ENCODE assay signal across 10 mouse cellular contexts in genomic region chr12:104678462-104678861, GRCm38 (mm10).
DNase-seq lines count a peak whose midpoint lies in the region; ATAC-seq lines count a peak whose summit lies in the region.
"Had no signal": no experiment of that assay in that cellular context is flagged by ENCODE, and none has a peak within 500 bp of the region (broad histone marks: within the 10 kb centered on the region; RNA-seq: fewer than 3 reads in every experiment).

No protein-coding gene starts in this region.

- H3K4me2 ChIP-seq in embryonic facial prominence, embryonic 13.5 days = peak overlapping the region; percentile 52
- H3K4me2 ChIP-seq in hindbrain, embryonic 13.5 days = peak overlapping the region; percentile 44
- peak overlapping the region; percentile 39 for H3K4me2 ChIP-seq in midbrain, embryonic 13.5 days (replicated peaks)

- H3K4me1 ChIP-seq in embryonic facial prominence, embryonic 10.5 days = peaks cover 61% of the 10 kb centered on the region
- peaks cover 18% of the 10 kb centered on the region for H3K4me1 ChIP-seq in embryonic facial prominence, embryonic 13.5 days
- H3K4me1 ChIP-seq in hindbrain, embryonic 13.5 days (replicated peaks) = peaks cover 20% of the 10 kb centered on the region
- H3K4me1 ChIP-seq in midbrain, embryonic 13.5 days (replicated peaks) = peaks cover 15% of the 10 kb centered on the region

- no peaks in the 10 kb centered on the region for H3K36me3 ChIP-seq in embryonic facial prominence, embryonic 10.5 days (replicated peaks)
- no peaks in the 10 kb centered on the region for H3K36me3 ChIP-seq in embryonic facial prominence, embryonic 13.5 days
- no peaks in the 10 kb centered on the region for H3K36me3 ChIP-seq in hindbrain, embryonic 13.5 days
- H3K36me3 ChIP-seq in midbrain, embryonic 13.5 days = no peaks in the 10 kb centered on the region

- H3K9ac ChIP-seq in embryonic facial prominence, embryonic 13.5 days = no peak overlapping the region
- 0 out of 2 replicates have a peak overlapping the region, but pooled peaks have one; percentile 29 for H3K9ac ChIP-seq in hindbrain, embryonic 13.5 days
- no peak overlapping the region for H3K9ac ChIP-seq in midbrain, embryonic 13.5 days (replicated peaks)

- peak; percentile 34 for DNase-seq in embryonic facial prominence, embryonic 10.5 days (ENCODE audit: low spot score)
- DNase-seq in right cerebral cortex, postnatal 4 days = no peak
- DNase-seq in retina, postnatal 1 day = no peak
- DNase-seq in adrenal gland, adult 2 months = no peak
- DNase-seq: cerebellum, postnatal 10 days; gastrocnemius, adult 2 months; lung, adult 18-20 months had no signal

- peak overlapping the region; percentile 31; the same call in 1 of the 2 replicates for H3K4me3 ChIP-seq in embryonic facial prominence, embryonic 10.5 days
- H3K4me3 ChIP-seq in embryonic facial prominence, embryonic 13.5 days = no peak overlapping the region
- no peak overlapping the region for H3K4me3 ChIP-seq in hindbrain, embryonic 13.5 days
- H3K4me3 ChIP-seq in midbrain, embryonic 13.5 days (replicated peaks) = no peak overlapping the region
- H3K4me3 ChIP-seq: gastrocnemius, adult 2 months had no signal

- 0 out of 2 replicates have a peak, but pooled peaks cover 3% of the 10 kb centered on the region for H3K27me3 ChIP-seq in embryonic facial prominence, embryonic 10.5 days (replicated peaks; ENCODE audit: low read depth, poor library complexity, severe bottlenecking)
- H3K27me3 ChIP-seq in embryonic facial prominence, embryonic 13.5 days = no peaks in the 10 kb centered on the region; the same call in 1 of the 2 replicates
- H3K27me3 ChIP-seq in hindbrain, embryonic 13.5 days = no peaks in the 10 kb centered on the region; the same call in 1 of the 2 replicates
- H3K27me3 ChIP-seq in midbrain, embryonic 13.5 days = 0 out of 2 replicates have a peak, but pooled peaks cover 3% of the 10 kb centered on the region

- no peak for ATAC-seq in embryonic facial prominence, embryonic 13.5 days (ENCODE audit: insufficient number of reproducible peaks, insufficient read depth, low FRiP score, low TSS enrichment, low read depth)
- no peak for ATAC-seq in hindbrain, embryonic 13.5 days (ENCODE audit: low FRiP score)
- 0 out of 2 replicates have a peak, but pooled peaks have one; percentile 7 for ATAC-seq in midbrain, embryonic 13.5 days

- peak overlapping the region; percentile 74 for H3K27ac ChIP-seq in embryonic facial prominence, embryonic 10.5 days (replicated peaks)
- H3K27ac ChIP-seq in embryonic facial prominence, embryonic 13.5 days = no peak overlapping the region
- 0 out of 2 replicates have a peak overlapping the region, but pooled peaks have one; percentile 52 for H3K27ac ChIP-seq in hindbrain, embryonic 13.5 days
- H3K27ac ChIP-seq in midbrain, embryonic 13.5 days = peak overlapping the region; percentile 45
- H3K27ac ChIP-seq: gastrocnemius, adult 2 months had no signal

- H3K9me3 ChIP-seq in embryonic facial prominence, embryonic 10.5 days = peaks cover 7% of the 10 kb centered on the region; the same call in 1 of the 2 replicates
- no peaks in the 10 kb centered on the region for H3K9me3 ChIP-seq in embryonic facial prominence, embryonic 13.5 days
- H3K9me3 ChIP-seq in hindbrain, embryonic 13.5 days = peaks cover 7% of the 10 kb centered on the region
- H3K9me3 ChIP-seq in midbrain, embryonic 13.5 days = no peaks in the 10 kb centered on the region

- WGBS in embryonic facial prominence, embryonic 10.5 days = 60% methylated on average over 12 of the region's 14 CpGs
- whole genome bisulfite sequencing in embryonic facial prominence, embryonic 13.5 days = 32% methylated on average over 13 of the region's 14 CpGs
- WGBS in hindbrain, embryonic 13.5 days = 36% methylated on average over 12 of the region's 14 CpGs
- WGBS in midbrain, embryonic 13.5 days = 32% methylated on average over 12 of the region's 14 CpGs
